Mouse (Mus musculus): ENCODE measurements around the gene Efna5.
A peak's percentile ranks its signal among the peaks of the same experiment; 100 is the strongest.

- TF ChIP-seq POLR2AphosphoS2 (IDR thresholded peaks at IDR 0.05; ENCODE audit: insufficient read length, low read depth) (no peak), POLR2A (IDR thresholded peaks at IDR 0.05; ENCODE audit: insufficient read length, low read depth) (no peak), E2F4 (IDR thresholded peaks at IDR 0.05; ENCODE audit: insufficient read depth) (no peak), SRF (IDR thresholded peaks at IDR 0.05; ENCODE audit: control insufficient read depth, insufficient read length, low read depth) (no peak), MAX (IDR thresholded peaks at IDR 0.05; ENCODE audit: low read depth) (no peak), CEBPB (IDR thresholded peaks at IDR 0.05; ENCODE audit: insufficient read depth, poor library complexity, severe bottlenecking) (no peak), USF1 (IDR thresholded peaks at IDR 0.05; ENCODE audit: low read depth) (no peak), REST (IDR thresholded peaks at IDR 0.05; ENCODE audit: insufficient read depth, insufficient read length) (no peak), MYOG (IDR thresholded peaks at IDR 0.05; ENCODE audit: control insufficient read depth in 1 of 3, insufficient read depth in 1 of 3, insufficient read length in 2 of 3, low read depth in 2 of 3) (peak in 1 of 3 experiments; percentile 37), TCF12 (IDR thresholded peaks at IDR 0.05; ENCODE audit: insufficient read depth, poor library complexity, severe bottlenecking) (no peak), MYOD1 (IDR thresholded peaks at IDR 0.05; ENCODE audit: control insufficient read depth in 1 of 3, insufficient read length in 2 of 3, low read depth in 2 of 3) (peak in 1 of 3 experiments; percentile 41)
Observed at GRCm38 (mm10) chr17:62692242-62692641, 188.9 kb downstream of the Efna5 start.
